Mouse (Mus musculus) stomach, embryonic 16.5 days (tissue): ENCODE results near the gene Rcor3. TPM values are rescaled to one million over a fixed set of nuclear protein-coding genes. Genes with fewer than 3 reads are reported as not detected.

ENCODE experiments used
- ATAC-seq: fragments of 200-750 bp; cut with Nextera tagmentation; 2 replicates; pipeline ENCODE4 v1.8.0; 2017; ENCODE audit warnings: moderate number of reproducible peaks, moderate TSS enrichment; ENCODE audit not compliant: insufficient read depth, low FRiP score
- H3K27ac ChIP-seq: fragments of 300-500 bp; sonication (generic); 2 replicates; pipeline ENCODE4 v1.5.1; 2014; ENCODE audit warnings: low read length
- H3K27me3 ChIP-seq: fragments of 300-500 bp; sonication (generic); 2 replicates; pipeline ENCODE4 v1.6.1; 2014; ENCODE audit warnings: low read length, control low read depth, mixed read lengths; ENCODE audit not compliant: control insufficient read depth, insufficient read depth
- H3K36me3 ChIP-seq: fragments of 300-500 bp; sonication (generic); 2 replicates; pipeline ENCODE4 v1.6.1; 2014; ENCODE audit warnings: low read length; ENCODE audit not compliant: control insufficient read depth, insufficient read depth
- H3K4me1 ChIP-seq: fragments of 300-500 bp; sonication (generic); 2 replicates; pipeline ENCODE4 v1.6.1; 2014; ENCODE audit warnings: low read length, control low read depth, mixed read lengths; ENCODE audit not compliant: control insufficient read depth, insufficient read depth
- H3K4me2 ChIP-seq: fragments of 300-500 bp; sonication (generic); 2 replicates; pipeline ENCODE4 v1.6.1; 2014; ENCODE audit warnings: low read depth, low read length, mixed read lengths
- H3K4me3 ChIP-seq: fragments of 300-500 bp; sonication (generic); replicated peaks from 2 replicates; pipeline ENCODE4 v1.5.1; 2014; ENCODE audit warnings: mild to moderate bottlenecking, low read length
- H3K9ac ChIP-seq: fragments of 300-500 bp; sonication (generic); 2 replicates; pipeline ENCODE4 v1.6.1; 2014; ENCODE audit warnings: low read length
- H3K9me3 ChIP-seq: fragments of 300-500 bp; sonication (generic); replicated peaks from 2 replicates; pipeline ENCODE4 v1.6.1; 2016; ENCODE audit warnings: low read length, control low read depth; ENCODE audit not compliant: control insufficient read depth
- WGBS: fragments of 180-500 bp; shearing (Covaris S2); extraction: QIAGEN DNeasy Blood & Tissue Kit; methylation state at CpG from one replicate; pipeline ENCODE4 v1.1.7; 2014; 5-methylcytosine and 5-hydroxymethylcytosine counted together
- polyA plus RNA-seq: library from polyadenylated mRNA; unstranded; fragments of >200 nt; fragmentation: Nextera tagmentation; extraction: Ambion mirVana; gene quantifications from 2 replicates; pipeline ENCODE4 v1.2.1, GENCODE M21; 2015

Rcor3 gene
- polyA plus RNA-seq, 1 experiment from 2014 or later: 26.4 TPM

GRCm38 (mm10) chr1:192103176-192103575, 34.7 kb downstream of the Rcor3 start:
- Histone ChIP-seq H3K4me1 (no peaks in the 10 kb centered on the region), H3K9ac (no peak overlapping the region), H3K4me2 (no peak overlapping the region), H3K27ac (no peak overlapping the region), H3K27me3 (no peaks in the 10 kb centered on the region), H3K4me3 (no peak overlapping the region), H3K9me3 (no peaks in the 10 kb centered on the region), H3K36me3 (0 out of 2 replicates have a peak, but pooled peaks cover 5% of the 10 kb centered on the region)
- WGBS: 83% methylated on average over 6 of the region's 6 CpGs
- no peak for ATAC-seq

- Histone ChIP-seq H3K36me3 (0 out of 2 replicates have a peak, but pooled peaks cover 5% of the 10 kb centered on the region), H3K4me1 (no peaks in the 10 kb centered on the region), H3K9ac (no peak overlapping the region), H3K27me3 (no peaks in the 10 kb centered on the region), H3K9me3 (no peaks in the 10 kb centered on the region), H3K27ac (no peak overlapping the region; the same call in 1 of the 2 replicates), H3K4me3 (no peak overlapping the region), H3K4me2 (no peak overlapping the region)
- no peak for ATAC-seq
- 63% methylated on average over 8 of the region's 8 CpGs for WGBS
These were observed 36.5 kb downstream of the Rcor3 start for GRCm38 (mm10) chr1:192101359-192101758.

GRCm38 (mm10) chr1:192100742-192101141, 37.1 kb downstream of the Rcor3 start:
- Histone ChIP-seq H3K4me2 (no peak overlapping the region), H3K9me3 (no peaks in the 10 kb centered on the region), H3K4me1 (no peaks in the 10 kb centered on the region), H3K9ac (no peak overlapping the region), H3K27me3 (no peaks in the 10 kb centered on the region), H3K27ac (no peak overlapping the region), H3K36me3 (0 out of 2 replicates have a peak, but pooled peaks cover 5% of the 10 kb centered on the region), H3K4me3 (no peak overlapping the region)
- 94% methylated on average over 11 of the region's 11 CpGs for WGBS
- ATAC-seq: no peak

- Histone ChIP-seq H3K4me1 (peaks cover 7% of the 10 kb centered on the region), H3K4me3 (no peak overlapping the region), H3K9ac (no peak overlapping the region), H3K27ac (no peak overlapping the region), H3K9me3 (no peaks in the 10 kb centered on the region), H3K36me3 (0 out of 2 replicates have a peak, but pooled peaks cover 2% of the 10 kb centered on the region), H3K27me3 (no peaks in the 10 kb centered on the region), H3K4me2 (no peak overlapping the region)
- WGBS: 88% methylated on average over 5 of the region's 5 CpGs
- ATAC-seq: no peak
These were observed 42.2 kb downstream of the Rcor3 start for GRCm38 (mm10) chr1:192095626-192096025.

GRCm38 (mm10) chr1:192094451-192095170, 43.3 kb downstream of the Rcor3 start:
- WGBS: 61% methylated on average over 13 of the region's 13 CpGs
- no peaks in the 10 kb centered on the region for H3K9me3 ChIP-seq

GRCm38 (mm10) chr1:192092879-192093660, 44.8 kb downstream of the Rcor3 start:
- peak; percentile 86 for ATAC-seq
- Histone ChIP-seq H3K4me2 (peak overlapping the region; percentile 61), H3K27ac (no peak overlapping the region), H3K36me3 (no peaks in the 10 kb centered on the region), H3K4me3 (peak overlapping the region; percentile 75), H3K9ac (peak overlapping the region; percentile 3; the same call in 1 of the 2 replicates), H3K4me1 (peaks cover 19% of the 10 kb centered on the region), H3K27me3 (no peaks in the 10 kb centered on the region), H3K9me3 (no peaks in the 10 kb centered on the region)
- 30% methylated on average over 16 of the region's 16 CpGs for WGBS

More at GRCm38 (mm10) chr1:192094451-192095170, 43.3 kb downstream of the Rcor3 start:
- H3K4me1 ChIP-seq: peaks cover 12% of the 10 kb centered on the region
- no peak overlapping the region for H3K9ac ChIP-seq
- no peak for ATAC-seq
- H3K4me2 ChIP-seq: no peak overlapping the region
- H3K36me3 ChIP-seq: no peaks in the 10 kb centered on the region
- H3K27ac ChIP-seq: no peak overlapping the region
- no peaks in the 10 kb centered on the region for H3K27me3 ChIP-seq
- no peak overlapping the region for H3K4me3 ChIP-seq

- Histone ChIP-seq H3K27me3 (no peaks in the 10 kb centered on the region), H3K27ac (peak within 1 kb of the TSS; percentile 91), H3K4me2 (peak within 1 kb of the TSS; percentile 61), H3K36me3 (no peaks in the 10 kb centered on the region), H3K9ac (peak within 1 kb of the TSS; percentile 88), H3K9me3 (no peaks in the 10 kb centered on the region), H3K4me3 (peak within 1 kb of the TSS; percentile 75), H3K4me1 (peaks cover 19% of the 10 kb centered on the region)
- peak; percentile 98 for ATAC-seq
- WGBS: 1% methylated on average over 63 of the region's 63 CpGs
These were observed 45.8 kb downstream of the Rcor3 start, which contains the start of gene Traf5 for GRCm38 (mm10) chr1:192091806-192092772. Gene Traf5, minus strand, starts transcription at chr1:192092559.

GRCm38 (mm10) chr1:192090689-192091567, 46.9 kb downstream of the Rcor3 start:
- Histone ChIP-seq H3K4me3 (peak overlapping the region; percentile 75), H3K4me1 (peaks cover 19% of the 10 kb centered on the region), H3K4me2 (peak overlapping the region; percentile 61), H3K27me3 (no peaks in the 10 kb centered on the region), H3K9me3 (no peaks in the 10 kb centered on the region), H3K27ac (0 out of 2 replicates have a peak overlapping the region, but pooled peaks have one; percentile 4), H3K36me3 (no peaks in the 10 kb centered on the region), H3K9ac (peak overlapping the region; percentile 88)
- 63% methylated on average over 11 of the region's 11 CpGs for WGBS
- no peak for ATAC-seq
